Mouse (Mus musculus): ENCODE results near the gene Gpcpd1. TPM values are rescaled to one million over a fixed set of nuclear protein-coding genes. Genes with fewer than 3 reads are reported as not detected.

The Gpcpd1 gene
- polyA plus RNA-seq, 3 experiments from 2014 or later = 53.3 to 61.3 (median 53.8) TPM

Other genes with a start within 250 kb of the Gpcpd1 start
- gene Prokr2, start 202.3 kb downstream of the Gpcpd1 start, polyA plus RNA-seq (2017; shearing (Covaris generic)) = under 1 TPM in 1 of 3 experiments, not detected in 2; 0.13 TPM
- 10 to 100 TPM; 14.9 to 43.3 (median 35.0) TPM for gene Shld1, start 99.2 kb upstream of the Gpcpd1 start, polyA plus RNA-seq (2017; shearing (Covaris generic))
- under 1 TPM in 1 of 3 experiments, not detected in 2; 0.28 TPM for gene Chgb, start 193.5 kb upstream of the Gpcpd1 start, polyA plus RNA-seq (2017; shearing (Covaris generic))
- gene Trmt6, start 228.3 kb upstream of the Gpcpd1 start, polyA plus RNA-seq (2017; shearing (Covaris generic)) = 10 to 100 TPM; 45.1 to 66.1 (median 45.9) TPM
- gene Mcm8, start 228.4 kb upstream of the Gpcpd1 start, polyA plus RNA-seq (2017; shearing (Covaris generic)) = 1 to 10 TPM; 1.9 to 4.2 (median 2.1) TPM

Data from inflammation-experienced regulatory T-cells, adult 6 months (primary cell).